ENCODE assay signal across 13 mouse cellular contexts in genomic region chr11:61483226-61483845, GRCm38 (mm10). TPM values are rescaled to one million over a fixed set of nuclear protein-coding genes. Genes with fewer than 3 reads are reported as not detected.
DNase-seq lines count a peak whose midpoint lies in the region; ATAC-seq and TF ChIP-seq lines count a peak whose summit lies in the region.
"Had no signal": no experiment of that assay in that cellular context is flagged by ENCODE, and none has a peak within 500 bp of the region (broad histone marks: within the 10 kb centered on the region; RNA-seq: fewer than 3 reads in every experiment).

No protein-coding gene starts in this region.

- H3K36me3 ChIP-seq in intestine, embryonic 14.5 days (ENCODE audit: control insufficient read depth, insufficient read depth, low read length): peaks cover 9% of the 10 kb centered on the region
- H3K36me3 ChIP-seq in intestine, postnatal 0 days (ENCODE audit: control insufficient read depth, insufficient read depth): peaks cover 5% of the 10 kb centered on the region; the same call in 1 of the 2 replicates
- no peaks in the 10 kb centered on the region; the same call in 1 of the 2 replicates for H3K36me3 ChIP-seq in forebrain, embryonic 11.5 days (ENCODE audit: control insufficient read depth, insufficient read depth, low read length)
- H3K36me3 ChIP-seq in limb, embryonic 10.5 days: peaks cover 21% of the 10 kb centered on the region

- no peak for ATAC-seq in intestine, embryonic 14.5 days (replicated peaks; ENCODE audit: low FRiP score, low TSS enrichment, low read depth)
- no peak for ATAC-seq in intestine, postnatal 0 days
- no peak for ATAC-seq in forebrain, embryonic 11.5 days (replicated peaks; ENCODE audit: low FRiP score)
- ATAC-seq: activated CD4-positive, CD25-positive, alpha-beta regulatory T cell, adult 4 months had no signal

- H3K27me3 ChIP-seq in intestine, embryonic 14.5 days (replicated peaks; ENCODE audit: control insufficient read depth, insufficient read depth, low read length): no peaks in the 10 kb centered on the region
- no peaks in the 10 kb centered on the region for H3K27me3 ChIP-seq in intestine, postnatal 0 days (replicated peaks; ENCODE audit: control insufficient read depth, insufficient read depth, low read length)
- no peaks in the 10 kb centered on the region for H3K27me3 ChIP-seq in forebrain, embryonic 11.5 days (ENCODE audit: control insufficient read depth, insufficient read depth, low read length)
- no peaks in the 10 kb centered on the region for H3K27me3 ChIP-seq in limb, embryonic 10.5 days (ENCODE audit: low read depth, poor library complexity, severe bottlenecking)
- H3K27me3 ChIP-seq: hindbrain, embryonic 15.5 days had no signal

- H3K4me1 ChIP-seq in intestine, embryonic 14.5 days (replicated peaks; ENCODE audit: control insufficient read depth, insufficient read depth, low read length): peaks cover 33% of the 10 kb centered on the region
- no peaks in the 10 kb centered on the region for H3K4me1 ChIP-seq in intestine, postnatal 0 days (replicated peaks; ENCODE audit: control insufficient read depth, insufficient read depth, low read length)
- H3K4me1 ChIP-seq in forebrain, embryonic 11.5 days (replicated peaks; ENCODE audit: control insufficient read depth, insufficient read depth, low read length): peaks cover 20% of the 10 kb centered on the region
- H3K4me1 ChIP-seq in limb, embryonic 10.5 days: peaks cover 70% of the 10 kb centered on the region

- no peak for DNase-seq in intestine, embryonic 14.5 days (ENCODE audit: low spot score)
- DNase-seq in adipocyte (ENCODE audit: low spot score): peak; percentile 54
- no peak for DNase-seq in forebrain, embryonic 11.5 days (ENCODE audit: low spot score)
- DNase-seq in limb, embryonic 10.5 days (ENCODE audit: low spot score): peak; percentile 69
- DNase-seq in gastrocnemius, adult 18-20 months (ENCODE audit: low spot score): no peak
- DNase-seq in urinary bladder, postnatal 25 days (ENCODE audit: low spot score): no peak
- no peak for DNase-seq in T-cell, adult 2 months (ENCODE audit: low spot score)
- DNase-seq: cerebellum, adult 2 months; gastrocnemius, postnatal 10 days; thymus, adult 18-20 months had no signal

- H3K4me2 ChIP-seq in intestine, embryonic 14.5 days (ENCODE audit: low read length): no peak overlapping the region
- no peak overlapping the region for H3K4me2 ChIP-seq in intestine, postnatal 0 days (replicated peaks; ENCODE audit: low read depth)
- H3K4me2 ChIP-seq in forebrain, embryonic 11.5 days (ENCODE audit: low read depth, low read length, severe bottlenecking): no peak overlapping the region
- H3K4me2 ChIP-seq: hindbrain, embryonic 15.5 days had no signal

- no peak overlapping the region for H3K9ac ChIP-seq in intestine, embryonic 14.5 days (ENCODE audit: low read length)
- no peak overlapping the region for H3K9ac ChIP-seq in intestine, postnatal 0 days (ENCODE audit: low read depth, low read length)
- H3K9ac ChIP-seq in forebrain, embryonic 11.5 days (ENCODE audit: low read length): no peak overlapping the region
- H3K9ac ChIP-seq: hindbrain, embryonic 15.5 days had no signal

- TF ChIP-seq CTCF in intestine, postnatal 0 days (IDR thresholded peaks at IDR 0.05; ENCODE audit: low read depth): no peak

- peak overlapping the region; percentile 98; the same call in 1 of the 2 replicates for H3K27ac ChIP-seq in intestine, embryonic 14.5 days (ENCODE audit: low read depth)
- H3K27ac ChIP-seq in intestine, postnatal 0 days (ENCODE audit: low read depth, low read length): no peak overlapping the region
- H3K27ac ChIP-seq in forebrain, embryonic 11.5 days (ENCODE audit: low read depth, low read length): peak overlapping the region; percentile 97; the same call in 1 of the 2 replicates
- H3K27ac ChIP-seq in limb, embryonic 10.5 days: peak overlapping the region; percentile 97

- H3K4me3 ChIP-seq in intestine, embryonic 14.5 days (ENCODE audit: low read depth, low read length): no peak overlapping the region
- no peak overlapping the region for H3K4me3 ChIP-seq in intestine, postnatal 0 days (ENCODE audit: low read depth, low read length)
- H3K4me3 ChIP-seq in forebrain, embryonic 11.5 days (ENCODE audit: low read depth, low read length): no peak overlapping the region
- 0 out of 2 replicates have a peak overlapping the region, but pooled peaks have one; percentile 12 for H3K4me3 ChIP-seq in limb, embryonic 10.5 days
- H3K4me3 ChIP-seq: hindbrain, embryonic 15.5 days had no signal

- 84% methylated on average over 13 of the region's 13 CpGs for WGBS in intestine, embryonic 14.5 days
- WGBS in intestine, postnatal 0 days: 76% methylated on average over 13 of the region's 13 CpGs
- 52% methylated on average over 13 of the region's 13 CpGs for WGBS in forebrain, embryonic 11.5 days
- WGBS in limb, embryonic 10.5 days: 31% methylated on average over 13 of the region's 13 CpGs

- H3K9me3 ChIP-seq in intestine, embryonic 14.5 days (ENCODE audit: control insufficient read depth, low read length): no peaks in the 10 kb centered on the region
- H3K9me3 ChIP-seq in intestine, postnatal 0 days (ENCODE audit: control insufficient read depth): no peaks in the 10 kb centered on the region
- H3K9me3 ChIP-seq in forebrain, embryonic 11.5 days (ENCODE audit: control insufficient read depth, low read length): no peaks in the 10 kb centered on the region
- H3K9me3 ChIP-seq in limb, embryonic 10.5 days (replicated peaks): no peaks in the 10 kb centered on the region
- H3K9me3 ChIP-seq: hindbrain, embryonic 15.5 days had no signal

RNA-seq across cellular contexts. Expression of gene Mfap4, which starts 1.9 kb away (rescaled TPM):
- 239 and 268 TPM in 2 replicates for polyA plus RNA-seq in intestine, embryonic 14.5 days (2014; fragmentation: Nextera tagmentation; extraction: Ambion mirVana)
- 78.2 and 97.0 TPM in 2 replicates for polyA plus RNA-seq in intestine, postnatal 0 days (2015; fragmentation: Nextera tagmentation; extraction: Ambion mirVana)
- polyA plus RNA-seq in forebrain, embryonic 11.5 days (2014; fragmentation: Nextera tagmentation; extraction: Ambion mirVana): 66.1 and 71.9 TPM in 2 replicates
- polyA plus RNA-seq in limb, embryonic 10.5 days (2016; fragmentation: Nextera tagmentation; extraction: Ambion mirVana): 124 and 208 TPM in 2 replicates
- 1 to 10 TPM; 6.5 to 7.4 TPM for total RNA-seq in gastrocnemius, adult 18-20 months (2021)
- polyA plus RNA-seq: activated CD4-positive, CD25-positive, alpha-beta regulatory T cell, adult 4 months had no signal

RNA-seq across cellular contexts. Expression of gene Mapk7, which starts 10.9 kb away (rescaled TPM):
- 41.9 and 47.3 TPM in 2 replicates for polyA plus RNA-seq in intestine, embryonic 14.5 days (2014; fragmentation: Nextera tagmentation; extraction: Ambion mirVana)
- 14.5 and 16.2 TPM in 2 replicates for polyA plus RNA-seq in intestine, postnatal 0 days (2015; fragmentation: Nextera tagmentation; extraction: Ambion mirVana)
- 80.1 and 81.6 TPM in 2 replicates for polyA plus RNA-seq in forebrain, embryonic 11.5 days (2014; fragmentation: Nextera tagmentation; extraction: Ambion mirVana)
- polyA plus RNA-seq in limb, embryonic 10.5 days (2016; fragmentation: Nextera tagmentation; extraction: Ambion mirVana): 87.2 and 94.7 TPM in 2 replicates
- 1 to 10 TPM; 3.5 to 4.1 TPM for total RNA-seq in gastrocnemius, adult 18-20 months (2021)

RNA-seq across cellular contexts. Expression of gene B9d1, which starts 21.6 kb away (rescaled TPM):
- polyA plus RNA-seq in intestine, embryonic 14.5 days (2014; fragmentation: Nextera tagmentation; extraction: Ambion mirVana): 34.4 and 37.3 TPM in 2 replicates
- 6.1 TPM in 2 replicates for polyA plus RNA-seq in intestine, postnatal 0 days (2015; fragmentation: Nextera tagmentation; extraction: Ambion mirVana)
- polyA plus RNA-seq in forebrain, embryonic 11.5 days (2014; fragmentation: Nextera tagmentation; extraction: Ambion mirVana): 41.7 and 46.0 TPM in 2 replicates
- 45.3 and 46.7 TPM in 2 replicates for polyA plus RNA-seq in limb, embryonic 10.5 days (2016; fragmentation: Nextera tagmentation; extraction: Ambion mirVana)
- total RNA-seq in gastrocnemius, adult 18-20 months (2021): 1 to 10 TPM; 3.8 to 4.0 TPM

RNA-seq across cellular contexts. Expression of gene Rnf112, which starts 29.4 kb away (rescaled TPM):
- polyA plus RNA-seq in intestine, embryonic 14.5 days (2014; fragmentation: Nextera tagmentation; extraction: Ambion mirVana): 0.85 and 1.0 TPM in 2 replicates
- 0.56 and 0.69 TPM in 2 replicates for polyA plus RNA-seq in intestine, postnatal 0 days (2015; fragmentation: Nextera tagmentation; extraction: Ambion mirVana)
- polyA plus RNA-seq in forebrain, embryonic 11.5 days (2014; fragmentation: Nextera tagmentation; extraction: Ambion mirVana): 1.3 TPM in 2 replicates
- 0.10 and 0.23 TPM in 2 replicates for polyA plus RNA-seq in limb, embryonic 10.5 days (2016; fragmentation: Nextera tagmentation; extraction: Ambion mirVana)
- total RNA-seq in gastrocnemius, adult 18-20 months (2021): not detected
- polyA plus RNA-seq: activated CD4-positive, CD25-positive, alpha-beta regulatory T cell, adult 4 months had no signal

Comparison
In these comparisons a context has a peak if more than half of its experiments do, and no peak if none do; other contexts are left out.
1. DNase-seq: peak in adipocyte (single experiment) and limb, embryonic 10.5 days (single experiment); none in intestine, embryonic 14.5 days (single experiment), forebrain, embryonic 11.5 days (single experiment), gastrocnemius, adult 18-20 months (single experiment), urinary bladder, postnatal 25 days (single experiment) and T-cell, adult 2 months (single experiment).